Mouse (Mus musculus): ENCODE measurements at regions not wholly inside any gene's neighbourhood (a gene's known extent, or its start where the extent isn't known, plus 50 kb on each side); places are given as distances from the start of the nearest gene placed in this dataset.

DNA sequence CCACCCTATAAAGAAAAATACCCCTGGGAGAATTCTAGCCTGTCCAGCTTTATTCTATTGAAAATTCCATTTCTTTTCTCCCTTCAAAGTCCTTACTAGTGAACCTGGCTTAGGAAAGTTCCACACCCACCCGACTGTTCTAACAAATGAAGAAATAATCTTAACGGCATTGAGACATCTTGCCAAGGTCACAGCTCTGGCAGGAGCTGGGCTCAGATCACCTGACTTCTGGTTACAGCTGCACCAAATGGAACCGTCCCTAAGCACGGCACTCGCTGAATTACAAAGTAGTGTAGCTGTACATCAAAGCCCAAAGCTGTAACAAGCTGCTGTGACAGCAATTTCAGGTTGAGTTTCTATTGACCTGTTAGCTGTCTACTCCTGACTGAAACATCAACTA lies 74.2 kb upstream of the Gm6657 start:
- no peak for DNase-seq

DNA sequence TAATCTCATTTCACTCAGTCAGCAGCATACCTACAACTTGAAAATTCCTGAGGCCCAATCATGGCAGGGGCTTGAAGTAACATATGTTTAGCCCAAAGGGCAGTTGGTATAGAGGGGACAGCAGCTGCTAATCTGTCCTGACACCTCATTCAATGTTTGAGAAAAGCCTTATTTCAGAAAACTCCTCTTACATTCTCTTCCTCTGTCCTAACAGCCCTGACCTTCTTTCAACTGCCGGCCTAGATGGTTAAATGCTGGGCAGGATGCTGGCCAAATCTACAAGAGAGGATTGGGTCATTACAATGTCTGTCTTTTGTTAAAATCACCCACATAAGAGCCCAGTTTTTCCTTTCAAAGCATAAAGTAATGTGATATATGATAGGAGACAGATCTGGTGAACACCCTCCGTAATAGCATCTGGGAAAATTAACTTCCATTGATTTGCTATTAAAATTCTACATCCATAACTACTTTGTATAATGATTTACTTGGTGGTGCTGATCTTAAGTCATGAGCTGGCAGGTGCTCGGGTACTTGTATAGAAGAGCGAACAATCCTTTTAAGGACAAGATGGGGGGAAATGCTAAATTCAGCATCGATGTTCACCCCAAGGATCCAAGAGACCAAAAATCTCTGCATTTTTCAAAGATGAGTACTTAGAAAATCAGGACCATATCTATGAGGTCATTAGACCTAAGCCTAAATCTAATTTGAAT lies 64.8 kb upstream of the Gm6657 start:
- DNase-seq = no peak

DNA sequence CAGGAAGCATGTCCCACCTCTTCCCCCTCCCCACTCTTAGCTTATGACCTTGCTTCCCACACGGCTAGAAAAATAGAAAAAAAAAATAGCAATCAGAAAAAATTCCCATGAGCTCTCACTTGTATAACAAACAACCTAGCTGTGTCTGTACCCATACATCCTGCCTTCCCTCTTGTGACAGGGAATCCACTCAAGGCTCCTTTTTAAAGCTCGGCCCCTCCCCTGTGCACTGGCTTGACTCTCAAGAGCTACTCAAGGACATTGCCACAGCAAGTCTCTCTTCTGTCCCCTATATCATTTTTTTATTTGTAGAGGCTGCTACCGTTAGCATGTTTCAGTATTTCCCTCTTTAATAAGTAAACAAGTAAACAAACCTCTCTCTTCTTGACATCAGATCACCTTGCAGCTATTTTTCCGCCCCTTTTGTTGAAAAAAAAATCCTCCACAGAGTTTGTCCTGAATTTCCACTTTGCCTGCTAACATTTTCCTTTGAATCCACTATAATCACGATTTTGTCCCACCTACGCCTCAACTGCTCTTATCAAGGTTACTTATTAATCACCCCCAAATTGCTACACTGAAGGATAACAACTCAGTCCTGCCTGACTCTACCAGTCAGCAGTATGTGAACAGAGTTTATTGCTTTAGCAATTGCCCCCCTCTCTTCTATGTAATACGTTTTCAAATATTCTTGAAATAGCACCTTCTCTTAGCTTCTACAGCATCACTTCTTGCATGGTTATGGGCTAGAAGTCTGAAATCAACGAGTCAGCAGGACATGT lies 61.8 kb upstream of the Gm6657 start:
- peak in 1 of 2 experiments; percentile 20 for DNase-seq

DNA sequence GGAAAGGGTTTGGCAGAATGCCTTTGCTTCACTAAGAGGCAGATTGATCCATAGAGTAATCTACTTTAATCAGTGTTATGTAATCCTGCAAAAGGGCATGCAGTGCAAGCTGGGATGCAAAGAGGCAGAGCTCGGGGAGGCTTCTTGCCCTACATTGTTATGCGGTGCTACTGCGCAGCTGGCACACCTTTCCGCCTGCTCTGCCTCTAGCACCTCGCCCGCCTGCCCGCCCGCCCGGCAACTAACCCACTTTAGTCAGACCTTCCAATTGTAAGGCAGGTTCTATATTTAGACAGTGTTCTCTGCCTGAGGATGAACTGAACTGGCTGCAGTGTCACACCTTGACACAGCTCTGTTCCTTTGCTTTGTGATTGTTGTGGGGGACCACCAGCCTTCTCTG lies 60.7 kb upstream of the Gm6657 start:
- no peak for DNase-seq

DNA sequence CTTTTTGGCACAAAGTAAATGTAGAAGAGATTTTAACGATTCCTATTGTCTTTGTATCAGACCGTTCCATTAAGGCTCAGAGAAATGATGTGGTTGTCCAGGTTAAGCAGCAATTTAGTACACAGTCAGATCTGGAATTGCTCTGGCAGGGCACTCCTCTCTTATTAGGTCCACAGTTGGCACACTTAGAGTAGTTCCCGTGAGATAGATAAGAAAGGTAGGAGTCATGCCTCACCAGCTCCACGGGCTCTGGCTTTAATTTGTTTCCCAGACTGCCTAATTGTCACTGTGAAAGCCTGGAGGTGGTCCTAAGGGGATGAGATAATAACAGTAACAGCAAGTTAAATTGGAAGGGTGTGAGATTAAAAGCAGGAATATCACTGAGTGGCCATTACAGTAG lies 60.1 kb upstream of the Gm6657 start:
- DNase-seq = no peak

DNA sequence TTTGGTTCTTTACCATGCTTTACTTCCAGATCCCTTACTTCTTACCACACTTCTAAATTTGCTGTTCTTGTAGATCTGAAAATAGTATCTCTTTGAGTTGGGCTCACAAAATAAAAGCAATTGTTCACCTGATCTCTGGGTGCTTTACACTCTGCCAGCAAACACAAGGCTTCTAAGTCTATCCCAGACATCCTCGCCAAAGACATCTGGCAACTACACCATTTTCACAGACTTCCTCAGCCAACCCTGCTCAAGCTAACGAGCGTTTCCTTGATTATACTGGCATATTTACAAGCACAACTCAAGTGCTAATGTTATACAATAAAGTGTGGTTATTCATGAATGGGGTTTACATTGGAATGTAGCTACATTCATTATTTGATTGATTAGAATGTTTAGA lies 56.8 kb upstream of the Gm6657 start:
- no peak for DNase-seq

DNA sequence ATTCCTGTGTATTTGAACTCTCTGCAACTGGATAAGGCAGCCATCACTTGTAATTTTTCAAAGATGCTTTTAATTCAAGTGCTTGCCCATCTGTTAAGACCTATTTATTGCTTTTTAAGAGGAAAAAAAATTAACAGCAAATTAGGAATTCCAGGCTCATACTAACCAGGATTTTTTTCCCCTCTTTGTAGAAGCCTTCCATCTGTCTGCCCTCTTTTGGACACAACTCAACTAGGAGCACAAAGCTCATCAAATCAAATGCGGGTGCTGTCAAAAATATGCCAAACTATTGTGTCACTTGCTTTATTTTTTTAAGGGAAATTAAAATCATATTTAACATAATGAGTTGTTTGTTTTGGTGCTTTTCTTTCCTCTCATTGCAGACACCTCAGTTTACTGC lies 55.6 kb upstream of the Gm6657 start:
- DNase-seq = no peak

Data from lung, adult 18-20 months (tissue).